Mouse (Mus musculus) liver, embryonic 15.5 days (tissue): ENCODE results near the gene Cep70. TPM values are rescaled to one million over a fixed set of nuclear protein-coding genes. Genes with fewer than 3 reads are reported as not detected.

Experiments
- ATAC-seq: fragments of 200-750 bp; cut with Nextera tagmentation; 2 replicates; pipeline ENCODE4 v1.8.0; 2017; ENCODE audit warnings: moderate number of reproducible peaks, mild to moderate bottlenecking, moderate library complexity; ENCODE audit not compliant: insufficient read depth
- H3K27ac ChIP-seq: fragments of 300-500 bp; sonication (generic); replicated peaks from 2 replicates; pipeline ENCODE4 v1.5.1; 2015; ENCODE audit warnings: mild to moderate bottlenecking, inconsistent platforms
- H3K27me3 ChIP-seq: fragments of 300-500 bp; sonication (generic); 2 replicates; pipeline ENCODE4 v1.6.1; 2015; ENCODE audit warnings: mild to moderate bottlenecking, inconsistent platforms
- H3K36me3 ChIP-seq: fragments of 300-500 bp; sonication (generic); replicated peaks from 2 replicates; pipeline ENCODE4 v1.6.1; 2015; ENCODE audit warnings: moderate library complexity, mild to moderate bottlenecking, inconsistent platforms
- H3K4me1 ChIP-seq: fragments of 300-500 bp; sonication (generic); replicated peaks from 2 replicates; pipeline ENCODE4 v1.6.1; 2015; ENCODE audit warnings: inconsistent platforms
- H3K4me2 ChIP-seq: fragments of 300-500 bp; sonication (generic); 2 replicates; pipeline ENCODE4 v1.6.1; 2015; ENCODE audit warnings: moderate library complexity, mild to moderate bottlenecking, inconsistent platforms
- H3K4me3 ChIP-seq: fragments of 300-500 bp; sonication (generic); replicated peaks from 2 replicates; pipeline ENCODE4 v1.5.1; 2015; ENCODE audit warnings: mild to moderate bottlenecking, inconsistent platforms
- H3K9ac ChIP-seq: fragments of 300-500 bp; sonication (generic); 2 replicates; pipeline ENCODE4 v1.6.1; 2015; ENCODE audit warnings: moderate library complexity, mild to moderate bottlenecking, inconsistent platforms
- H3K9me3 ChIP-seq: fragments of 300-500 bp; sonication (generic); replicated peaks from 2 replicates; pipeline ENCODE4 v1.6.1; 2016; ENCODE audit warnings: inconsistent platforms
- WGBS: fragments of 180-500 bp; shearing (Covaris S2); methylation state at CpG from one replicate; pipeline ENCODE4 v1.1.7; 2015; ENCODE audit warnings: mixed read lengths; ENCODE audit not compliant: insufficient replicate concordance; 5-methylcytosine and 5-hydroxymethylcytosine counted together
- polyA plus RNA-seq: library from polyadenylated mRNA; unstranded; fragments of >200 nt; fragmentation: Nextera tagmentation; extraction: Ambion mirVana; gene quantifications from 2 replicates; pipeline ENCODE4 v1.2.1, GENCODE M21; 2015

Gene Cep70
- polyA plus RNA-seq, 1 experiment from 2014 or later = 25.0 TPM

DNA sequence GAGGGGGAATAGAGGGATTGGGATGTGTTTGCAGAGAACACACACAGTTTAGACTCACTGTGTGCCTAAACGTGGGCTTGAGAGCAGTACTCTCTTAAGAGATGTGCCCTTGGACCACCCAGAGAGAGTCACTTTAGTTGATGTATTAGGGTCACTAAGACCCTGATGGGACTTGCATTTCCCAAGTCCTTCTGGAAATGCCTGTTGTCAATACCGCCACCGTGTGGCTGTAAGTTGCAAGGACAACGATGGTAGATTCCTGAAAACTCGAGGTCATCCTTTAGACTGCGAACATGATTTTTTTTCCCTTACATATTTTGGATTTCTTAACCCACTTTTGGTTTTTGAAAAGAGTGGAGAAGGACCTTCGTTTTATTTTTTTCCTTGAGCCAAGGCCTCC, 1.1 kb upstream of the Cep70 start:
- Histone ChIP-seq H3K9me3 (no peaks in the 10 kb centered on the region), H3K27me3 (no peaks in the 10 kb centered on the region), H3K9ac (peak overlapping the region; percentile 73), H3K27ac (peak overlapping the region; percentile 99), H3K4me1 (peaks cover 42% of the 10 kb centered on the region), H3K36me3 (peaks cover 7% of the 10 kb centered on the region), H3K4me3 (peak overlapping the region; percentile 87), H3K4me2 (peak overlapping the region; percentile 87)
- 0% methylated on average over 7 of the region's 7 CpGs for WGBS
- ATAC-seq = no peak

GRCm38 (mm10) chr9:99242533-99243189, 506 bp upstream of the Cep70 start:
- peaks cover 13% of the 10 kb centered on the region for H3K36me3 ChIP-seq
- 1% methylated on average over 17 of the region's 17 CpGs for whole genome bisulfite sequencing
- peak overlapping the region; percentile 87 for H3K4me3 ChIP-seq
- H3K9ac ChIP-seq = peak overlapping the region; percentile 73
- peak overlapping the region; percentile 99 for H3K27ac ChIP-seq
- H3K4me1 ChIP-seq = peaks cover 48% of the 10 kb centered on the region
- no peaks in the 10 kb centered on the region for H3K9me3 ChIP-seq
- peak overlapping the region; percentile 87 for H3K4me2 ChIP-seq
- no peaks in the 10 kb centered on the region for H3K27me3 ChIP-seq
- ATAC-seq = peak; percentile 77

GRCm38 (mm10) chr9:99243895-99244293, 727 bp downstream of the Cep70 start:
- 3% methylated on average over 10 of the region's 10 CpGs for WGBS
- Histone ChIP-seq H3K4me1 (peaks cover 61% of the 10 kb centered on the region), H3K4me2 (peak overlapping the region; percentile 87), H3K4me3 (peak overlapping the region; percentile 87), H3K36me3 (peaks cover 25% of the 10 kb centered on the region), H3K27ac (peak overlapping the region; percentile 99), H3K9ac (peak overlapping the region; percentile 73), H3K27me3 (no peaks in the 10 kb centered on the region), H3K9me3 (no peaks in the 10 kb centered on the region)
- no peak for ATAC-seq

GRCm38 (mm10) chr9:99248304-99248703, 5.1 kb downstream of the Cep70 start:
- no peak overlapping the region for H3K9ac ChIP-seq
- H3K4me1 ChIP-seq = peaks cover 75% of the 10 kb centered on the region
- no peak overlapping the region for H3K4me3 ChIP-seq
- ATAC-seq = peak; percentile 29; the same call in 1 of the 2 replicates
- H3K36me3 ChIP-seq = peaks cover 46% of the 10 kb centered on the region
- H3K27ac ChIP-seq = no peak overlapping the region
- WGBS = 47% methylated on average over 8 of the region's 8 CpGs
- no peak overlapping the region; the same call in 1 of the 2 replicates for H3K4me2 ChIP-seq
- H3K27me3 ChIP-seq = no peaks in the 10 kb centered on the region
- H3K9me3 ChIP-seq = no peaks in the 10 kb centered on the region

DNA sequence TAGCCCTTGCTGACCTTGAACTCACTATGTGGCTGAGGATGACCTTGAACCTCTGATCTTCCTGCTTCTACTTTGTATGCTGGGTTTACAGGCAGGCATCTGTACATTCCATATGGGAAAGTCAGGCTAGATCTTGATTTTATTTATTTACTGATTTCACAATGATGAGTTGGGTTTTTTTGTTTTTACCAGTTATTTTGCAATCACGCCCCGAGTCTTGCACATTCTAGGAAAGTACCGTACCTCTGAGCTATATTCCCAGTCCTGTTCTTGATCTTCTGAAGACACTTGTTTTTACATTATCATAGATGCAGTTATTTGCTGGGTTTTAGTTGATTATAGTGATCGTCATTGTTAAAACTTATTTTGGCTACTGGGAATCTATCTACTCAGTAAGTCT, 5.7 kb downstream of the Cep70 start:
- Histone ChIP-seq H3K4me3 (no peak overlapping the region), H3K9me3 (no peaks in the 10 kb centered on the region), H3K9ac (no peak overlapping the region), H3K4me1 (peaks cover 75% of the 10 kb centered on the region), H3K27me3 (no peaks in the 10 kb centered on the region), H3K4me2 (no peak overlapping the region), H3K36me3 (peaks cover 50% of the 10 kb centered on the region), H3K27ac (no peak overlapping the region)
- no peak for ATAC-seq
- WGBS = 85% methylated on average over 4 of the region's 4 CpGs

DNA sequence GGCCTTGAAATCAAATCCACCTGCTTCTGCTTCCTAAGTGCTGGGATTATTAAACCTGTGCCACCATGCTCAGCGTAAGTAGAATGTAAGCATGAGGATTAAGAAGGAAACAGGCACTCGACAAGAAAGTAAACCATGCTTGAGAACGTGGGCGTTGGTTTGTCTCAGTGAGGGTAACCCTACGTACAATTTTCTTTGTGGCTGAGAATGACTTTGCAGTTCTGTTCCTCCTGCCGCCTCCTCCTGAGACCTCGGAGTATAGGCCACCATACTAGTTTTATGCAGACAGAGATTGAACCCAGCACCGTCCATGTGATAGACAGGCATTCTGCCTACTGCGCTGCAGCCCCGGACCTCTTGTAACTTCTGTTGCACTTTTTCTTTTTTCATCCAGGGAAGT, 10.7 kb downstream of the Cep70 start:
- Histone ChIP-seq H3K27me3 (no peaks in the 10 kb centered on the region), H3K27ac (0 out of 2 replicates have a peak overlapping the region, but pooled peaks have one; percentile 7), H3K4me1 (peaks cover 48% of the 10 kb centered on the region), H3K4me2 (no peak overlapping the region), H3K9ac (no peak overlapping the region), H3K36me3 (peaks cover 69% of the 10 kb centered on the region), H3K4me3 (no peak overlapping the region), H3K9me3 (no peaks in the 10 kb centered on the region)
- no peak for ATAC-seq
- 73% methylated on average over 10 of the region's 10 CpGs for WGBS

- H3K9me3 ChIP-seq = no peaks in the 10 kb centered on the region
- no peak overlapping the region for H3K4me2 ChIP-seq
- H3K4me3 ChIP-seq = no peak overlapping the region
- ATAC-seq = no peak
- peak overlapping the region; percentile 83 for H3K27ac ChIP-seq
- H3K27me3 ChIP-seq = no peaks in the 10 kb centered on the region
- WGBS = 75% methylated on average over 1 of the region's 1 CpGs
- peaks cover 75% of the 10 kb centered on the region for H3K36me3 ChIP-seq
- H3K4me1 ChIP-seq = peaks cover 35% of the 10 kb centered on the region
- H3K9ac ChIP-seq = no peak overlapping the region
Observed at GRCm38 (mm10) chr9:99256206-99256605, 13.0 kb downstream of the Cep70 start.

DNA sequence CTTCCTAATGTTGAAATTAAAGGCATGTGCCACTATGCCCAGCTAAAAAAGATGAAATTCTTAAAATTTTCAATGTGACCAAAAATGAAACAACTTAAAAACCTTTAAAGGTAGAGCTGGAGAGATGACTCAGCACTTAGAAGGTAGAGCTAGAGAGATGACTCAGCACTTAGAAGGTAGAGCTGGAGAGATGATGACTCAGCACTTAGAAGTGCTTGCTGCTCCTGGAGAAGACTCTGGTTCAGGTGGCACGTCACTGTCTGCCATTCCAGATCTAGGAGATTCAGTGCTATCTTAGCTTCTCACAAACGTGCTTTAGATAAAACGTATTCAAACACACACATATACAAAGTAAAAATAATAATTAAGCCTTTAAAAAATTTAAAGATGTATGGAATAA, 13.7 kb downstream of the Cep70 start:
- Histone ChIP-seq H3K27ac (peak overlapping the region; percentile 83), H3K36me3 (peaks cover 79% of the 10 kb centered on the region), H3K9me3 (no peaks in the 10 kb centered on the region), H3K4me3 (no peak overlapping the region), H3K4me2 (0 out of 2 replicates have a peak overlapping the region, but pooled peaks have one; percentile 17), H3K9ac (no peak overlapping the region), H3K27me3 (no peaks in the 10 kb centered on the region), H3K4me1 (peaks cover 31% of the 10 kb centered on the region)
- ATAC-seq = peak; percentile 82
- WGBS = 50% methylated on average over 3 of the region's 3 CpGs

DNA sequence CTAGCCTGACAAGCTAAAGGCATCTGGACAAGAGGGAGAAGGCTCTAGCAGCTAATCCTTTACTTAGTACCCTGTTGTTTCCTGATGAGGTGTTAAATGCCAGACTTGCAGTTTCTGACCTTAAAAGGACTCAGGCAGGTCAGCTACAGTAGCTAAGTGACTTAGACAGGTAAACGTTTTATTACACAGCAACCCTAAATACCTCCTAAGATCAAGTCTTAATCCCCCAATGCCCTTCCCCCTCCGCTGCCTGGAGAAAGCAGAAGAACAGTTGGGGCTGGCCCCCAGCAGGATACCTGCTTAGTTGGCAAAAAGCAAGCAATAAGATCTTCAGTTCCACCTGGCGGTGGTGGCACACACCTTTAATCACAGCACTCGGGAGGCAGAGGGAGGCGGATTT, 15.7 kb downstream of the Cep70 start:
- H3K4me2 ChIP-seq = no peak overlapping the region
- H3K4me1 ChIP-seq = peaks cover 23% of the 10 kb centered on the region
- no peak overlapping the region for H3K27ac ChIP-seq
- H3K9me3 ChIP-seq = no peaks in the 10 kb centered on the region
- peaks cover 89% of the 10 kb centered on the region for H3K36me3 ChIP-seq
- H3K9ac ChIP-seq = no peak overlapping the region
- H3K4me3 ChIP-seq = no peak overlapping the region
- no peak for ATAC-seq
- WGBS = 81% methylated on average over 5 of the region's 5 CpGs
- H3K27me3 ChIP-seq = no peaks in the 10 kb centered on the region

- Histone ChIP-seq H3K27ac (no peak overlapping the region), H3K27me3 (no peaks in the 10 kb centered on the region), H3K9ac (no peak overlapping the region), H3K4me2 (no peak overlapping the region), H3K9me3 (no peaks in the 10 kb centered on the region), H3K36me3 (peaks cover 40% of the 10 kb centered on the region), H3K4me3 (no peak overlapping the region), H3K4me1 (no peaks in the 10 kb centered on the region)
- no peak for ATAC-seq
- 72% methylated on average over 5 of the region's 5 CpGs for WGBS
Observed at GRCm38 (mm10) chr9:99304296-99304695, 61.1 kb downstream of the Cep70 start.

- no peak for ATAC-seq
- no peak overlapping the region for H3K4me3 ChIP-seq
- 75% methylated on average over 6 of the region's 6 CpGs for WGBS
- no peaks in the 10 kb centered on the region for H3K27me3 ChIP-seq
- H3K4me1 ChIP-seq = no peaks in the 10 kb centered on the region
- no peaks in the 10 kb centered on the region for H3K9me3 ChIP-seq
- H3K9ac ChIP-seq = no peak overlapping the region
- no peak overlapping the region for H3K27ac ChIP-seq
- no peak overlapping the region for H3K4me2 ChIP-seq
- H3K36me3 ChIP-seq = peaks cover 46% of the 10 kb centered on the region
Observed at GRCm38 (mm10) chr9:99306226-99306625, 63.1 kb downstream of the Cep70 start.
